Mouse (Mus musculus) mesoderm, embryonic 11.5 days (tissue): ENCODE measurements at regions not wholly inside any gene's neighbourhood (a gene's known extent, or its start where the extent isn't known, plus 50 kb on each side); places are given as distances from the start of the nearest gene placed in this dataset.

Experiments
- DNase-seq: peaks from one replicate; pipeline ENCODE4 v3.0.0-alpha.2; 2012; ENCODE audit warnings: low read depth, low spot score

- no peak for DNase-seq
Measured at GRCm38 (mm10) chr8:127979180-127980030, 379.0 kb upstream of the Nrp1 start.

- no peak for DNase-seq
Measured at GRCm38 (mm10) chr8:127982165-127982564, 376.2 kb upstream of the Nrp1 start.

- no peak for DNase-seq
Measured at GRCm38 (mm10) chr8:127985616-127986015, 372.8 kb upstream of the Nrp1 start.

DNA sequence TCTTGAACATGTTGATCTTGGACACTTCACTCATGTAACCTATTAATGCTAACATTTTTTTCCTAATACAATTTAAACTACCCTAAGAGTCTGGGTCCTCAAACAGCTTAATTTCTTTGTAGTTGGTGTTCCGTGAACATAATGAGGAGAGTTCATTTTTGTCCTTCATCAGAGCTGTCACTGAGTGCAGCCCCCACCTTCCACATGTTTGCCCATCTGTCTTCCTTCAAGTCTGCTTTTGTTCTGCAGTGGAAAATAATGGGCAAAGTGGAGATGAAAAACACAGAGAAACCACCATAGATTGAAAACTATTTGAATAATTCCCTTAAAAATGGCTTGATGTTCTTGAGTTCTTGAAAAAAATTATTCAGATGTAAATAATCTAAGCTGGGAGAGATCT is 369.5 kb upstream of the Nrp1 start:
- DNase-seq = no peak

DNA sequence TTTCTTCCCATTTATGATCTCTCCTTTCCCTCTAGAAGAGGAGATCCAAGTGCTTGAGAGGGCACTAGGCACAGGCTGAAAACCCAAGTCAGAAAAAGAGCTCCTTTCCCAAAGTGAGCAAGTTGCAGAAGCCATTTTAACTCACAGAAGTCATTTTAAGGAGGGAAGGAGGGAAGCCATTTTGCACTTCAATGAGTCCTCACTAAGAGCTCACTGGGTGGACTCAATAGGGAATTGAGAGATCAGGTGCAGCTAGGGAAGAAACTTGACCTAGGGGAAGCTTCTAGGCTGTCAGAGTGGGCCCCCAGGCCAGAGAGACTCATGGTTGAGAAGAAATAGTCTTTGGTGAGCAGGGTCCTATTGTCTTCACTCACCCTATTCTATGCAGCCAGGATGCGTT is 363.5 kb upstream of the Nrp1 start:
- DNase-seq = no peak

DNA sequence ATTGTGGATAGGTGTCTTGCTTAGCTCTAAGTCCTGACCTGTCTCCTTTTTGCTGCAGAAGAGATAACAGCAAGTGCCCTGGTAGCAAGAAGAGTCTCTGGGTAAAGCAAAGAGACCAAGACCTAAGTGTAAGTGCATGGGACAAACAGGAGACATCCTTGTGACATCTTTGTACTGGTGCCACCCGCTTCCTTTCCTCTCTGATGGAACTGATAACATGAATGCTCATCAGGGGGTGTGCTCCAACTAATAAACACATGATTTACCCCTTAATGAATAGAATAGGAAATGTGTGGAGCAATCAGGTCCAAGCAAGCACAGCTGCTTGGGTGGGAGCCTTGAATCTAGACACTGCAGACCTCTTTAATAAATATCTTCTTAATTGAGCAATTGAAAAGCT is 362.9 kb upstream of the Nrp1 start:
- DNase-seq = no peak

- no peak for DNase-seq
Measured at GRCm38 (mm10) chr8:128002386-128002785, 356.0 kb upstream of the Nrp1 start.

DNA sequence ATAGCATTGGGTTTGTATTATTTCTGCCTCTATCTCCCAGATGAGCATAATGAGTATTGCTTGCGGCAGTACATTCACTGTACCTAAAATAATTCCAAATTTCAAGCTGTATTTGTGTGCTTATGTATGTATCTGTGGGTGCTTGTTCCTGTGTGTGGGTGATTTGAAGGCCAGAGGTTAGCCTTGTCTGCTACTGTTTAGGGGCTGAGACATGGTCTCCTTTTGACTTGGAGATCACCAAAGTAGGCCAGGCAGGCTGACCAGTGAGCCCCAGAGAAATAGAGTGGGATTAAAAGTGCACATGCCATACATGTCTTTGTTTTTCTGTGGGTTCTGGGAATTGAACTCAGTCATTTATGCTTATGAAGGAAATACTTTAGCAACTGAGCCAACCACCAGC is 355.6 kb upstream of the Nrp1 start:
- no peak for DNase-seq

- DNase-seq = no peak
Measured at GRCm38 (mm10) chr8:128003385-128003784, 355.0 kb upstream of the Nrp1 start.

GRCm38 (mm10) chr8:128003881-128004286 is 354.5 kb upstream of the Nrp1 start:
- DNase-seq = no peak

DNA sequence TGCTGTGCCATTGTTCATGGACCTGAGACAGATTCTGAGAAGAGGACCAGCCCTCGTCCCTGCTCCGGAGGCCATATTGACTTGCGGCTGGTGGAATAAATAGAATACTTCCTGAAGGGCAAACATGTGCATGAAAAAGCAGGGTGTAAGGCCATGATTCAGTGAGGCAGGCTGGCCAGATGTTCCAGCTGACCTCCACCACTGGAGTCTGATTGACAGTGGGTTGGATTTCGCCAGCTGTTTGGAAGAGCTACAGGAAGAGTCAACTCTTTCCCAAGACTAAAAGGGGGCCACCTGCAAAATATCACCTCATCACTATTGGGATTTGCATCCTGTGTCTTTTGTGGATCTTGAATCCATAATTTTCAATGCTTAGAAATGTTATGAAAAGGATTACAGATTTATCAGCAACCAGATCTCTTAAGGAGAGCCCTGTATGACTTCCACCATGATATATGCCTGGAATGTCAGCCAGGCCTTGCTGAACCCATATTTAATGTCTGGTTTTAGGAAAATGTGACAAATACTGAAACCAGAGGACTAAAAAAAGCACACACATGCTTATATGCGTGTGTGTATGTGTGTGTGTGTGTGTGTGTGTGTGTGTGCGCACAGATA is 348.9 kb upstream of the Nrp1 start:
- peak; percentile 57 for DNase-seq

- no peak for DNase-seq
Measured at GRCm38 (mm10) chr8:128017171-128017570, 341.2 kb upstream of the Nrp1 start.

- DNase-seq = no peak
Measured at GRCm38 (mm10) chr8:128023661-128024060, 334.7 kb upstream of the Nrp1 start.

GRCm38 (mm10) chr8:128024774-128025222 is 333.6 kb upstream of the Nrp1 start:
- DNase-seq = no peak

GRCm38 (mm10) chr8:128025251-128025856 is 333.1 kb upstream of the Nrp1 start:
- no peak for DNase-seq

GRCm38 (mm10) chr8:128026981-128027380 is 331.4 kb upstream of the Nrp1 start:
- DNase-seq = no peak

- DNase-seq = no peak
Measured at GRCm38 (mm10) chr8:128030335-128031280, 327.8 kb upstream of the Nrp1 start.

DNA sequence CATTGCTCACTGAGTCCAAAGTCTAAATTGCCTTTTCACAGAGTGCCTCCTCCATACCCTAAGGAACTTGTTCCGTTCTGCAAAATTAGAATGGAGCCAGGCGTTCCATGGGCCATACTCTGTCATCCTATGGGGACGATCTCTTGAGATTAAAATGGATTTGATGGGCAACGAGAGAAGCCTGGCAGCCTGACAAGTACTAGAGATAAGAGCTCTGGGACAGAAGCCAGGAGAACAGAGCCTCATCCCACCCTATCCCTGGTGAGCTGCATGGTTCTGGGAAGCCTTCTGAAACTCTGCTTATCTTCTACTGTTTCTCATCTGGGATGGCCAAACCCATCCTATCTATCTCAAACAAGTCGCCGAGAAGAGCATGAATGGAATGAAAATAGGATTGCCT is 324.3 kb upstream of the Nrp1 start:
- DNase-seq = no peak

DNA sequence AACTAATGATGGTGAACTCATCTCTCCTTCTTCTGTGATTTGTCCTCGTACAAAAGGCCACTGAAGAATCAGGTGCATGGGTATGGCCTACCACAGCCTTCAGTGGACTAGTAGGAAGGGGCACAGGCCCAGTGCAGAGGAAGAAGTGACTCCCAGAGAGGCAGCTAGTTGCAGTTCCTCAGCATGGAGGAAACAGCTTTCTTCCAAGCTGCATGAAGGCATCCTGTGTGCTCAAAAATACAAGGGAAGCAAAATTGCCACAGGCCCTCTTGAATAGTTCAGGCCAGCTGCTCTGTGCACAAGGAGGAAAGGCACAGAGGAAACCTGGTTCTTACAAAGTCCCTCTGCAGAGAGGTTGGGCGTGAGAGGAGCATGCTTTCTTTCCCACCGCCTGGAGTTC is 322.7 kb upstream of the Nrp1 start:
- no peak for DNase-seq

GRCm38 (mm10) chr8:128039341-128040064 is 318.9 kb upstream of the Nrp1 start:
- no peak for DNase-seq

DNA sequence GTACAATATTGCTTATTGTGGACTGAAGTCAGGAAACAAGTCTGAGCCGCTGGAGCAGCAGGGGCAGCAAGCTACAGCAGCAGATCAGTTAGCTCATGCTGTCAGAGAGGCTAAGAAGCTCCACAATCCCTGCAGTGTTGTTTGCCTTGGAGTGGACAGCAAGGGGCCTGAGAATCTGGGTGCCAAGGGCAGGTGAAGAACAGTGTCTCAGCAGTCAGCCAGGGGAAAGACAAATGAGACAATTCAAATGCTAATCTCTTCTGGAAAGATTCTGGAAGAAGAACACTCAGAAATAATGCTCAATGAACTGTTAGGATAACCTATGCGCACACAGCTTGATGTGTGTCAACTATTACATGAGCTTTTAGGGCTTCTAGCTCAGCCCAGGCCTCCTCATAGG is 315.5 kb upstream of the Nrp1 start:
- DNase-seq = no peak
